Mouse (Mus musculus) brain, embryonic 18.5 days (tissue): Measurements from ENCODE around the gene Ccl26.

Source experiments
- DNase-seq: peaks from one replicate; pipeline ENCODE4 v3.0.0-alpha.2; 2012; ENCODE audit warnings: low read depth, low spot score

Gene Ccl26

GRCm38 (mm10) chr5:135544032-135544558, 19.3 kb downstream of the Ccl26 start:
- DNase-seq = no peak

GRCm38 (mm10) chr5:135537794-135538214, 25.6 kb downstream of the Ccl26 start:
- no peak for DNase-seq

GRCm38 (mm10) chr5:135537326-135537725, 26.0 kb downstream of the Ccl26 start:
- no peak for DNase-seq

GRCm38 (mm10) chr5:135535867-135536266, 27.5 kb downstream of the Ccl26 start:
- DNase-seq = no peak

GRCm38 (mm10) chr5:135533431-135533830, 29.9 kb downstream of the Ccl26 start:
- DNase-seq = no peak

GRCm38 (mm10) chr5:135531306-135531845, 32.0 kb downstream of the Ccl26 start:
- DNase-seq = no peak

GRCm38 (mm10) chr5:135529964-135530363, 33.4 kb downstream of the Ccl26 start:
- DNase-seq = no peak

- no peak for DNase-seq
These were observed 34.1 kb downstream of the Ccl26 start for GRCm38 (mm10) chr5:135529310-135529709.

GRCm38 (mm10) chr5:135527986-135528385, 35.4 kb downstream of the Ccl26 start:
- no peak for DNase-seq

GRCm38 (mm10) chr5:135524660-135525560, 38.5 kb downstream of the Ccl26 start:
- DNase-seq = no peak

GRCm38 (mm10) chr5:135524087-135524486, 39.3 kb downstream of the Ccl26 start:
- DNase-seq = no peak

- DNase-seq = no peak
These were observed 41.2 kb downstream of the Ccl26 start for GRCm38 (mm10) chr5:135522111-135522722.

- DNase-seq = no peak
These were observed 46.0 kb downstream of the Ccl26 start for GRCm38 (mm10) chr5:135517348-135517883.

GRCm38 (mm10) chr5:135513131-135513530, 50.2 kb downstream of the Ccl26 start:
- DNase-seq = no peak

- no peak for DNase-seq
These were observed 52.3 kb downstream of the Ccl26 start for GRCm38 (mm10) chr5:135511105-135511504.
